Mouse (Mus musculus): ENCODE measurements around the gene Oas2.

DNA sequence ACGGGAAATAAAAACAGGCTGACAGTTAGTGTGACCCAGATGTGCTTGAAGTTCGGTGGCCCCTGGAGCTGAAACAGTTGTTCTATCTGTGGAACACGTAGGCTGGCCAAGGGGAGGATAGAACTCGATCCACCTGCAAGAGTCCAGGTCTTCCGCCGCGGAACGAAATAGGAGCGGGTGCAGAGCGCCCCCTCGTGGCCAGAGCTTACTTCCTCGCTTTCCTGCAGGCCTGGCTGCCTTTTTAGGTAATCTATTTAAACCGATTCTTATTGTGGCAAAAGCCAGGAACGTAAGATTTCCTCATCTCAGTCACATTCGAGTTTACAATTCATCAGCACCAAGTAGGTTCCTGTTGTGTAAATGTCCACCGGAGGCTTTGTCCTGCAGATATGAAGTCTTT lies 35.3 kb downstream of the Oas2 start:
- no peak for TF ChIP-seq USF1 (IDR thresholded peaks at IDR 0.05; ENCODE audit: low read depth)
- TF ChIP-seq CTCF (IDR thresholded peaks at IDR 0.05; ENCODE audit: control insufficient read depth, insufficient read depth, insufficient read length): peak; percentile 70

Data from C2C12 (cell line).